Mouse (Mus musculus): ENCODE results near the gene Atp10a. TPM values are rescaled to one million over a fixed set of nuclear protein-coding genes. Genes with fewer than 3 reads are reported as not detected.
A peak's percentile ranks its signal among the peaks of the same experiment; 100 is the strongest.

Atp10a gene
- polyA plus RNA-seq, 1 experiment: 1.9 TPM

- Histone ChIP-seq H3K27ac (ENCODE audit: insufficient read depth, low read depth, low read length) (no peak overlapping the region), H3K36me3 (ENCODE audit: control insufficient read depth, insufficient read depth, low read length) (no peaks in the 10 kb centered on the region), H3K4me1 (ENCODE audit: control insufficient read depth, insufficient read depth, insufficient read length, low read length) (no peaks in the 10 kb centered on the region), H3K4me3 (ENCODE audit: low read depth, low read length) (no peak overlapping the region), H3K27me3 (ENCODE audit: control insufficient read depth, insufficient read depth, low read length) (no peaks in the 10 kb centered on the region)
- no peak for TF ChIP-seq POLR2A (IDR thresholded peaks at IDR 0.05; ENCODE audit: low read depth, low read length)
- TF ChIP-seq CTCF (IDR thresholded peaks at IDR 0.05; ENCODE audit: extremely low read depth, insufficient read length, insufficient replicate concordance, low read depth, low read length): no peak
- WGBS: 69% methylated on average over 4 of the region's 4 CpGs
These were observed 15.5 kb upstream of the Atp10a start for GRCm38 (mm10) chr7:58640456-58640855.

DNA sequence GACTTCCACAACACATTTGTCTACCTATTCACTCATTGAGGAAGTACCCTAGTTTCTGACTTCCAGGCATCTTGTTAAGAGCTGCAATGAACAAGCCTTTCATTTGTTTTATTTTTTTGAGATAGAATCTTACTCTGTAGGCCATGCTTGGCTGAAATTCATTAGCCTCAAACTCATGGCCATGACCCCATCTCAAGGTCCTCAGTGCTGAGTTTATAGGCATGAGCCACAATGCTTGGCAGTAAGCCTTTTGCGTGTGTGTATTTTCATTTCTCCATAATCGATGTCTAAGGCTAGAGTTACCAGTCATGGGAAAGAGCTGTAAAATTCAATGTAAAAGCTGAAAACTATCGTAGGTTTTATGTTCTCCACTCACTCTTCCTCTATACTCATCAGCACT is 14.1 kb upstream of the Atp10a start:
- no peak overlapping the region for H3K27ac ChIP-seq (ENCODE audit: insufficient read depth, low read depth, low read length)
- no peak for TF ChIP-seq POLR2A (IDR thresholded peaks at IDR 0.05; ENCODE audit: low read depth, low read length)
- no peak for TF ChIP-seq CTCF (IDR thresholded peaks at IDR 0.05; ENCODE audit: extremely low read depth, insufficient read length, insufficient replicate concordance, low read depth, low read length)
- no peak overlapping the region for H3K4me3 ChIP-seq (ENCODE audit: low read depth, low read length)
- WGBS: 88% methylated on average over 3 of the region's 3 CpGs
- no peaks in the 10 kb centered on the region for H3K27me3 ChIP-seq (ENCODE audit: control insufficient read depth, insufficient read depth, low read length)
- H3K4me1 ChIP-seq (ENCODE audit: control insufficient read depth, insufficient read depth, insufficient read length, low read length): no peaks in the 10 kb centered on the region
- H3K36me3 ChIP-seq (ENCODE audit: control insufficient read depth, insufficient read depth, low read length): no peaks in the 10 kb centered on the region

DNA sequence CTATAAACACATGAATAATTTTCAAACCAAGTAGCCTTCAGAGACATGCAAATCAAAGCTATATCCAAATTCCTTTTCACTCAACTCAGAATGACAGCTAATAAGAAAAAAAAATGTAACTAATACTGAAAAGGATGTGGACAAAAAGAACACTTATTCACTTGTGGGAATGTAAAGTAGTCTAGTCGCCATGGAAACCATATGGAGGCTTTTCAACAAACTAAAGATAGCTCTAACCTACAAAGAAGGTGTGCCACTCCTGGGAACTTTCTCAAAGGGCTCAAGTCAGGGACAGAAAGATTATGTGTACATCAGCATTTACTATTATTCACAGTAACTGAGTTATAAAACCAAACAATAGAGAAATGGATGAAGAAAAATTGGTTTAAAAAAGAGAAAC is 8.6 kb upstream of the Atp10a start:
- H3K27ac ChIP-seq (ENCODE audit: insufficient read depth, low read depth, low read length): no peak overlapping the region
- H3K36me3 ChIP-seq (ENCODE audit: control insufficient read depth, insufficient read depth, low read length): no peaks in the 10 kb centered on the region
- 72% methylated on average over 1 of the region's 1 CpGs for WGBS

DNA sequence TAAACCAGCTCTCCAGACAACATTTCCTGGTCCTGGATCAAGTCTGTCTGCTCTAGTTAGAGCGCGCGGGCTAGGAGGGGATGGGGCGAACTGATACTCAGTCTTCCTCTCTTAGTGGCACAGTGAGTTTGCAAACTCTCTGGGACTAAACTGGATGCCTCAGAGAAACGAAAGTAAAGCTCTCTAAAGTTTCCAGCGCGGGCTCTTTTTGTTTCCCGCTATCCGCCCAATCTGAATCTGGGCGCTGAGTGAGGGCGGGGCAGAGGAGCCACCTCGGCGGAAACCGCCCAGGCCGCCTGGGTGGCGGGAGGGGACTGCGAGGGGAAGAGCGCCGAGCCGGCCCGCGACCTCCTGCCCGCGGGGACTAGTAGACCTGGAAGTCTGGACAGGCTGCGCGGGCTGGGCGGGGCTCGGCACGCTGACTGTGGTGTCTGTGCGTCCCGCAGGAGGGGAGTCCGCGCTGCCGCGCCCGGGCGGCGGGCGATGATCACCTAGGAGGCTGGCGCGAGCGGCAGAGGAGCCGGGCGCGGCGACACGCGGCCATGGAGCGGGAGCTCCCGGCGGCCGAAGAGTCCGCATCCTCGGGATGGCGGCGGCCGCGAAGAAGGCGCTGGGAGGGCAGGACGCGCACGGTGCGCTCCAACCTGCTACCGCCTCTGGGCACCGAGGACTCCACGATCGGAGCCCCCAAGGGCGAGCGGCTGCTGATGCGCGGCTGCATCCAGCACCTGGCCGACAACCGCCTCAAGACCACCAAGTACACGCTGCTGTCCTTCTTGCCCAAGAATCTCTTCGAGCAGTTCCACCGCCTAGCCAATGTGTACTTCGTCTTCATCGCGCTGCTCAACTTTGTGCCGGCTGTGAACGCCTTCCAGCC is 2.2 kb downstream of the Atp10a start:
- Histone ChIP-seq H3K36me3 (ENCODE audit: control insufficient read depth, insufficient read depth, low read length) (no peaks in the 10 kb centered on the region), H3K4me3 (ENCODE audit: low read depth, low read length) (peak overlapping the region; percentile 78), H3K27ac (ENCODE audit: insufficient read depth, low read depth, low read length) (peak overlapping the region; percentile 14; the same call in 1 of the 2 replicates), H3K4me1 (ENCODE audit: control insufficient read depth, insufficient read depth, insufficient read length, low read length) (no peaks in the 10 kb centered on the region), H3K27me3 (ENCODE audit: control insufficient read depth, insufficient read depth, low read length) (no peaks in the 10 kb centered on the region)
- TF ChIP-seq POLR2A (IDR thresholded peaks at IDR 0.05; ENCODE audit: low read depth, low read length): no peak
- TF ChIP-seq CTCF (IDR thresholded peaks at IDR 0.05; ENCODE audit: extremely low read depth, insufficient read length, insufficient replicate concordance, low read depth, low read length): no peak
- 2% methylated on average over 81 of the region's 81 CpGs for WGBS

More for the DNA sequence above, 8.6 kb upstream of the Atp10a start:
- Histone ChIP-seq H3K27me3 (ENCODE audit: control insufficient read depth, insufficient read depth, low read length) (no peaks in the 10 kb centered on the region), H3K4me1 (ENCODE audit: control insufficient read depth, insufficient read depth, insufficient read length, low read length) (no peaks in the 10 kb centered on the region), H3K4me3 (ENCODE audit: low read depth, low read length) (no peak overlapping the region)
- no peak for TF ChIP-seq POLR2A (IDR thresholded peaks at IDR 0.05; ENCODE audit: low read depth, low read length)
- no peak for TF ChIP-seq CTCF (IDR thresholded peaks at IDR 0.05; ENCODE audit: extremely low read depth, insufficient read length, insufficient replicate concordance, low read depth, low read length)

- 30% methylated on average over 14 of the region's 14 CpGs for WGBS
- H3K4me1 ChIP-seq (ENCODE audit: control insufficient read depth, insufficient read depth, insufficient read length, low read length): no peaks in the 10 kb centered on the region
These were observed 2.9 kb downstream of the Atp10a start for GRCm38 (mm10) chr7:58658790-58659405.

GRCm38 (mm10) chr7:58660046-58660445 is 4.1 kb downstream of the Atp10a start:
- Histone ChIP-seq H3K36me3 (ENCODE audit: control insufficient read depth, insufficient read depth, low read length) (no peaks in the 10 kb centered on the region), H3K27ac (ENCODE audit: insufficient read depth, low read depth, low read length) (no peak overlapping the region), H3K27me3 (ENCODE audit: control insufficient read depth, insufficient read depth, low read length) (no peaks in the 10 kb centered on the region), H3K4me1 (ENCODE audit: control insufficient read depth, insufficient read depth, insufficient read length, low read length) (no peaks in the 10 kb centered on the region), H3K4me3 (ENCODE audit: low read depth, low read length) (no peak overlapping the region)
- TF ChIP-seq CTCF (IDR thresholded peaks at IDR 0.05; ENCODE audit: extremely low read depth, insufficient read length, insufficient replicate concordance, low read depth, low read length) (no peak), POLR2A (IDR thresholded peaks at IDR 0.05; ENCODE audit: low read depth, low read length) (no peak)

More at GRCm38 (mm10) chr7:58658790-58659405, 2.9 kb downstream of the Atp10a start:
- peak overlapping the region; percentile 78 for H3K4me3 ChIP-seq (ENCODE audit: low read depth, low read length)
- TF ChIP-seq POLR2A (IDR thresholded peaks at IDR 0.05; ENCODE audit: low read depth, low read length) (no peak), CTCF (IDR thresholded peaks at IDR 0.05; ENCODE audit: extremely low read depth, insufficient read length, insufficient replicate concordance, low read depth, low read length) (no peak)
- H3K36me3 ChIP-seq (ENCODE audit: control insufficient read depth, insufficient read depth, low read length): no peaks in the 10 kb centered on the region
- no peak overlapping the region for H3K27ac ChIP-seq (ENCODE audit: insufficient read depth, low read depth, low read length)
- no peaks in the 10 kb centered on the region for H3K27me3 ChIP-seq (ENCODE audit: control insufficient read depth, insufficient read depth, low read length)

DNA sequence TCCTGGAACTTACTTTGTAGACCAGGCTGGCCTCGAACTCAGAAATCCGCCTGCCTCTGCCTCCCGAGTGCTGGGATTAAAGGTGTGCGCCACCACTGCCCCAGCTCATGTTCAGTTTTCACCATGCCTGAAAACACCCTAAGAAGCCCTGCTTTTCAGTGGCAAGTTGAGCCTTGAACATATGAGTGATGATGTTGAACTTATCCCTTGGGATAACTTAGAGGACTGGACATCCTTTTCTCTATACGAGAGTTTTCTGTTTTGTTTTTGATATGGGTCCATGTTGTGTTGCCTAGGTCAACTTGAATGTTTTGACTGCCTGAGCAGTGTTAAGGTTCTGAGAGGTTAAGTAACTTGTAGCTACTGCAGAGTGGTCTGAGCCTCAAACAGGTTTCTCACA is 4.7 kb downstream of the Atp10a start:
- H3K27ac ChIP-seq (ENCODE audit: insufficient read depth, low read depth, low read length): no peak overlapping the region
- H3K36me3 ChIP-seq (ENCODE audit: control insufficient read depth, insufficient read depth, low read length): no peaks in the 10 kb centered on the region
- H3K4me3 ChIP-seq (ENCODE audit: low read depth, low read length): no peak overlapping the region
- H3K4me1 ChIP-seq (ENCODE audit: control insufficient read depth, insufficient read depth, insufficient read length, low read length): no peaks in the 10 kb centered on the region
- TF ChIP-seq POLR2A (IDR thresholded peaks at IDR 0.05; ENCODE audit: low read depth, low read length): no peak
- TF ChIP-seq CTCF (IDR thresholded peaks at IDR 0.05; ENCODE audit: extremely low read depth, insufficient read length, insufficient replicate concordance, low read depth, low read length): no peak
- H3K27me3 ChIP-seq (ENCODE audit: control insufficient read depth, insufficient read depth, low read length): no peaks in the 10 kb centered on the region
- WGBS: 88% methylated on average over 5 of the region's 5 CpGs
